Mouse (Mus musculus) forebrain, embryonic 12.5 days (tissue): ENCODE measurements around the gene Lef1. TPM values are rescaled to one million over a fixed set of nuclear protein-coding genes. Genes with fewer than 3 reads are reported as not detected.

Experiments used
- ATAC-seq: fragments of 200-750 bp; cut with Nextera tagmentation; 2 replicates; pipeline ENCODE4 v1.8.0; 2017; ENCODE audit warnings: moderate TSS enrichment; ENCODE audit not compliant: low FRiP score
- H3K27ac ChIP-seq: fragments of 300-500 bp; sonication (generic); 2 replicates; pipeline ENCODE4 v1.5.1; 2016; ENCODE audit warnings: mild to moderate bottlenecking
- H3K27me3 ChIP-seq: fragments of 300-500 bp; sonication (generic); 2 replicates; pipeline ENCODE4 v1.6.1; 2016; ENCODE audit warnings: mild to moderate bottlenecking
- H3K36me3 ChIP-seq: fragments of 300-500 bp; sonication (generic); replicated peaks from 2 replicates; pipeline ENCODE4 v1.6.1; 2016; ENCODE audit warnings: mild to moderate bottlenecking
- H3K4me1 ChIP-seq: fragments of 300-500 bp; sonication (generic); 2 replicates; pipeline ENCODE4 v1.6.1; 2016
- H3K4me2 ChIP-seq: fragments of 300-500 bp; sonication (generic); 2 replicates; pipeline ENCODE4 v1.6.1; 2016; ENCODE audit warnings: mild to moderate bottlenecking, moderate library complexity
- H3K4me3 ChIP-seq: fragments of 300-500 bp; sonication (generic); replicated peaks from 2 replicates; pipeline ENCODE4 v1.5.1; 2016; ENCODE audit warnings: mild to moderate bottlenecking
- H3K9ac ChIP-seq: fragments of 300-500 bp; sonication (generic); 2 replicates; pipeline ENCODE4 v1.6.1; 2016; ENCODE audit warnings: mild to moderate bottlenecking
- H3K9me3 ChIP-seq: fragments of 300-500 bp; sonication (generic); 2 replicates; pipeline ENCODE4 v1.6.1; 2016
- WGBS: fragments of 180-500 bp; shearing (Covaris S2); methylation state at CpG from one replicate; pipeline ENCODE4 v1.1.7; 2016; 5-methylcytosine and 5-hydroxymethylcytosine counted together
- polyA plus RNA-seq: library from polyadenylated mRNA; unstranded; fragments of >200 nt; fragmentation: Nextera tagmentation; extraction: Ambion mirVana; gene quantifications from 2 replicates; pipeline ENCODE4 v1.2.1, GENCODE M21; 2016

The Lef1 gene
- polyA plus RNA-seq, 1 experiment from 2014 or later = 55.1 TPM

GRCm38 (mm10) chr3:131109686-131110070, 593 bp upstream of the Lef1 start:
- H3K27me3 ChIP-seq = peaks cover 45% of the 10 kb centered on the region
- WGBS = 0% methylated on average over 14 of the region's 14 CpGs
- H3K9ac ChIP-seq = peak overlapping the region; percentile 81
- ATAC-seq = 0 out of 2 replicates have a peak, but pooled peaks have one; percentile 0
- H3K4me1 ChIP-seq = peaks cover 62% of the 10 kb centered on the region
- H3K27ac ChIP-seq = peak overlapping the region; percentile 86; the same call in 1 of the 2 replicates
- H3K9me3 ChIP-seq = no peaks in the 10 kb centered on the region
- peak overlapping the region; percentile 93 for H3K4me2 ChIP-seq
- no peaks in the 10 kb centered on the region for H3K36me3 ChIP-seq
- H3K4me3 ChIP-seq = peak overlapping the region; percentile 76

GRCm38 (mm10) chr3:131111151-131111850, 1.0 kb downstream of the Lef1 start:
- Histone ChIP-seq H3K27me3 (peaks cover 31% of the 10 kb centered on the region), H3K4me1 (peaks cover 52% of the 10 kb centered on the region), H3K4me3 (peak overlapping the region; percentile 76), H3K9ac (peak overlapping the region; percentile 81), H3K9me3 (no peaks in the 10 kb centered on the region), H3K27ac (peak overlapping the region; percentile 86), H3K4me2 (peak overlapping the region; percentile 93), H3K36me3 (peaks cover 8% of the 10 kb centered on the region; the same call in 1 of the 2 replicates)
- under 1% methylated on average over 59 of the region's 59 CpGs for WGBS
- ATAC-seq = peak; percentile 51

GRCm38 (mm10) chr3:131111851-131112572, 1.7 kb downstream of the Lef1 start:
- WGBS = under 1% methylated on average over 69 of the region's 69 CpGs
- peaks cover 23% of the 10 kb centered on the region for H3K27me3 ChIP-seq
- peak overlapping the region; percentile 93 for H3K4me2 ChIP-seq
- H3K27ac ChIP-seq = peak overlapping the region; percentile 65
- H3K4me3 ChIP-seq = peak overlapping the region; percentile 76
- peaks cover 12% of the 10 kb centered on the region; the same call in 1 of the 2 replicates for H3K36me3 ChIP-seq
- H3K9me3 ChIP-seq = no peaks in the 10 kb centered on the region
- H3K9ac ChIP-seq = peak overlapping the region; percentile 81
- ATAC-seq = peak; percentile 64
- peaks cover 46% of the 10 kb centered on the region for H3K4me1 ChIP-seq

DNA sequence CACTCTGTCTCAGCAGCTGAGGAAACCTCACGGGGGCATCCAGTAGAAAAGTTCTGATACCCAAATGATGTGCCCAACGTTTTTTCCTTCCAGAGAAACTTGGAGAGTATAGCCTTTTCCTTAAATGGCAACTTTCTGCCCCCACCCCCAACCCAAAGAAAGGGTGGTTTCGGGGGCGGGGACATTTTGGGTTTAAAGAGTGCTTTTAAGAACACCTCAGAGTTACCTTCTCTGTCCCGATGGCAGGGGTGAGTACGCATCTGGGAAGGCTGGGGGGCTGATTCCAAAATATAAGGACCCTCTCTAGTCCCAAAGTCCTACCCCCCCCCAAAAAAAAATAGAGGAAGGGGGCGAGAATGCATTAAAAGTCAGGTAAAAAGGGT, 2.3 kb downstream of the Lef1 start:
- 0% methylated on average over 7 of the region's 7 CpGs for WGBS
- H3K27ac ChIP-seq = no peak overlapping the region
- H3K4me2 ChIP-seq = peak overlapping the region; percentile 93
- H3K4me1 ChIP-seq = peaks cover 42% of the 10 kb centered on the region
- ATAC-seq = no peak
- H3K36me3 ChIP-seq = peaks cover 15% of the 10 kb centered on the region; the same call in 1 of the 2 replicates
- no peaks in the 10 kb centered on the region for H3K9me3 ChIP-seq
- peak overlapping the region; percentile 81 for H3K9ac ChIP-seq
- H3K4me3 ChIP-seq = peak overlapping the region; percentile 76
- H3K27me3 ChIP-seq = peaks cover 18% of the 10 kb centered on the region

GRCm38 (mm10) chr3:131113029-131113428, 2.8 kb downstream of the Lef1 start:
- H3K9ac ChIP-seq = peak overlapping the region; percentile 81
- H3K4me3 ChIP-seq = peak overlapping the region; percentile 76
- H3K27me3 ChIP-seq = peaks cover 15% of the 10 kb centered on the region
- 2% methylated on average over 13 of the region's 13 CpGs for WGBS
- H3K36me3 ChIP-seq = peaks cover 15% of the 10 kb centered on the region; the same call in 1 of the 2 replicates
- no peak overlapping the region for H3K27ac ChIP-seq
- no peak for ATAC-seq
- no peaks in the 10 kb centered on the region for H3K9me3 ChIP-seq
- H3K4me2 ChIP-seq = peak overlapping the region; percentile 93
- H3K4me1 ChIP-seq = peaks cover 42% of the 10 kb centered on the region

GRCm38 (mm10) chr3:131116116-131116515, 5.8 kb downstream of the Lef1 start:
- no peak for ATAC-seq
- no peak overlapping the region for H3K4me3 ChIP-seq
- H3K9ac ChIP-seq = no peak overlapping the region
- H3K9me3 ChIP-seq = no peaks in the 10 kb centered on the region
- H3K27ac ChIP-seq = no peak overlapping the region
- peaks cover 25% of the 10 kb centered on the region for H3K4me1 ChIP-seq
- WGBS = 89% methylated on average over 13 of the region's 13 CpGs
- 0 out of 2 replicates have a peak, but pooled peaks cover 2% of the 10 kb centered on the region for H3K27me3 ChIP-seq
- peaks cover 15% of the 10 kb centered on the region; the same call in 1 of the 2 replicates for H3K36me3 ChIP-seq
- H3K4me2 ChIP-seq = no peak overlapping the region

GRCm38 (mm10) chr3:131117352-131117751, 7.1 kb downstream of the Lef1 start:
- Histone ChIP-seq H3K9ac (no peak overlapping the region), H3K4me1 (peaks cover 25% of the 10 kb centered on the region; the same call in 1 of the 2 replicates), H3K4me3 (no peak overlapping the region), H3K9me3 (no peaks in the 10 kb centered on the region), H3K4me2 (no peak overlapping the region), H3K27ac (no peak overlapping the region), H3K27me3 (0 out of 2 replicates have a peak, but pooled peaks cover 2% of the 10 kb centered on the region), H3K36me3 (peaks cover 20% of the 10 kb centered on the region)
- ATAC-seq = no peak
- 94% methylated on average over 15 of the region's 15 CpGs for WGBS

GRCm38 (mm10) chr3:131117883-131118282, 7.6 kb downstream of the Lef1 start:
- no peak overlapping the region for H3K4me3 ChIP-seq
- H3K4me1 ChIP-seq = peaks cover 22% of the 10 kb centered on the region; the same call in 1 of the 2 replicates
- no peaks in the 10 kb centered on the region for H3K9me3 ChIP-seq
- H3K4me2 ChIP-seq = no peak overlapping the region
- 0 out of 2 replicates have a peak, but pooled peaks cover 2% of the 10 kb centered on the region for H3K27me3 ChIP-seq
- 74% methylated on average over 3 of the region's 3 CpGs for WGBS
- no peak overlapping the region for H3K27ac ChIP-seq
- peaks cover 24% of the 10 kb centered on the region for H3K36me3 ChIP-seq
- H3K9ac ChIP-seq = no peak overlapping the region
- ATAC-seq = no peak

DNA sequence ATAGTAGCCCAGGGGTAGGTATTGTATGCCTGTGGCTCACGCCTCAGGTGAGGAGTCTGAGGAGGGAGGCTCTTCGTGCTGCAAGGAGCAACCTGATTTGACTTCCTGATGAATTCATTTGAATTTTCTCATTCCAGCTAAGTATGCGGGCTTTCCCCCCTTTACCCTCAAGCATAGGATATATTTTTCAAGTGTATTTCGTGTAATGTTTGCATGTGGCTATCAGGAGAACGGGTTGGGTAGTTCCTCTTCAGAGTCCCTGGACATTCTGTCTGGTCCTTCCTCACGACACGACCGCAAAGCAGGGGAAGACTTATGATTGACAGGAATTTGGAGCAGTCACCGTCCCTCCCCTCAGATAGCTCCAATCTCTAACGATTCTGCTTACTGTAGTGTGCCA, 9.2 kb downstream of the Lef1 start:
- 90% methylated on average over 10 of the region's 10 CpGs for WGBS
- H3K4me3 ChIP-seq = no peak overlapping the region
- H3K4me1 ChIP-seq = peaks cover 13% of the 10 kb centered on the region; the same call in 1 of the 2 replicates
- no peak overlapping the region for H3K27ac ChIP-seq
- no peak for ATAC-seq
- H3K9ac ChIP-seq = no peak overlapping the region
- H3K9me3 ChIP-seq = no peaks in the 10 kb centered on the region
- H3K4me2 ChIP-seq = no peak overlapping the region
- H3K36me3 ChIP-seq = peaks cover 29% of the 10 kb centered on the region
- no peaks in the 10 kb centered on the region for H3K27me3 ChIP-seq

- H3K27me3 ChIP-seq = no peaks in the 10 kb centered on the region
- H3K9ac ChIP-seq = no peak overlapping the region
- no peaks in the 10 kb centered on the region for H3K4me1 ChIP-seq
- no peak overlapping the region for H3K4me2 ChIP-seq
- no peak overlapping the region for H3K4me3 ChIP-seq
- 92% methylated on average over 6 of the region's 6 CpGs for WGBS
- ATAC-seq = no peak
- no peaks in the 10 kb centered on the region for H3K9me3 ChIP-seq
- no peak overlapping the region for H3K27ac ChIP-seq
- peaks cover 18% of the 10 kb centered on the region for H3K36me3 ChIP-seq
Measured at GRCm38 (mm10) chr3:131123501-131123900, 13.2 kb downstream of the Lef1 start.

DNA sequence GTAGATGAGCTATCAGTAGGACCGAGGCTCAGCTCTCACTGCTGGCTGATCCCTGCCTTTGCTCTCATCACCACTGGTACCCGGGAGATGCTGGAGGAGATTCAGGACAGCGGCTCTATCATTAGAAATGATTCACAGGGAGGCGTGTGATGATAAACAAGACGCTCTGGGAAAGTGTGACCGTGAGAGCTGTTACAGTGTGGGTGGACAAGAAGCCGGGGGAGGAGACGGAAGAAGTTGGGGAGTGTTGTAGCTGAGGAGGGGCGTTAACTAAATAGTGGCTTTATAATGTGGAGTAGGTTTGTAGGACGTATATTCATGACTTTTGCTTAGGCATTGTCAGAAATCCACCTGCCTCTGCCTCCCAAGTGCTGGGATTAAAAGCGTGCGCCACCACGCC, 15.6 kb downstream of the Lef1 start:
- Histone ChIP-seq H3K27ac (no peak overlapping the region), H3K27me3 (no peaks in the 10 kb centered on the region), H3K9me3 (no peaks in the 10 kb centered on the region), H3K4me2 (no peak overlapping the region), H3K36me3 (peaks cover 18% of the 10 kb centered on the region), H3K4me1 (no peaks in the 10 kb centered on the region), H3K4me3 (no peak overlapping the region), H3K9ac (no peak overlapping the region)
- no peak for ATAC-seq
- WGBS = 94% methylated on average over 13 of the region's 13 CpGs

DNA sequence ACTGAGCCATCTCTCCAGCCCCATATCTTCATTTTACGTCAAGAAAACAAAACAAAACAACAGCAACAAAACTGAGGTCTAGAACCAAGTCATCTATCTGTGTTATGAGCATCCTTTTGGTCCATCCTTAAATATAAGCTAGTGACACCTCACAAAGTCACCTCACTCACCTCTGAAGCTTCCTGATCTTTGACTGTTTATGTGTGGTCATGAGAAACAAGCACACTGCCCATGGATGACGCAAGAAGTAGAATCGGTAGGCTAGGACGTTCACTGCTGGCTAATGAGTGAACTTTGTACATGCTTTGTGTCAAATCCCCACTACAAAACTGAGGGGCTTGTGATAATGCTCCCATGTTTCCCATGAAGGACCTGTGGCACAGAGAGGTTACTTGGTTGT, 16.2 kb downstream of the Lef1 start:
- peaks cover 18% of the 10 kb centered on the region for H3K36me3 ChIP-seq
- no peak overlapping the region for H3K4me3 ChIP-seq
- no peaks in the 10 kb centered on the region for H3K9me3 ChIP-seq
- 95% methylated on average over 4 of the region's 4 CpGs for WGBS
- no peak for ATAC-seq
- no peak overlapping the region for H3K9ac ChIP-seq
- H3K4me2 ChIP-seq = no peak overlapping the region
- no peaks in the 10 kb centered on the region for H3K4me1 ChIP-seq
- H3K27ac ChIP-seq = no peak overlapping the region
- H3K27me3 ChIP-seq = no peaks in the 10 kb centered on the region
